Mouse (Mus musculus) left cerebral cortex, adult 9 months (tissue): ENCODE measurements around the gene Chd5.

Experiments used
- DNase-seq, 2 experiments: peaks; one replicate each; pipeline ENCODE4 v3.0.0; 2022; ENCODE audit warnings: low spot score in 2 of 2

Chd5 gene

DNA sequence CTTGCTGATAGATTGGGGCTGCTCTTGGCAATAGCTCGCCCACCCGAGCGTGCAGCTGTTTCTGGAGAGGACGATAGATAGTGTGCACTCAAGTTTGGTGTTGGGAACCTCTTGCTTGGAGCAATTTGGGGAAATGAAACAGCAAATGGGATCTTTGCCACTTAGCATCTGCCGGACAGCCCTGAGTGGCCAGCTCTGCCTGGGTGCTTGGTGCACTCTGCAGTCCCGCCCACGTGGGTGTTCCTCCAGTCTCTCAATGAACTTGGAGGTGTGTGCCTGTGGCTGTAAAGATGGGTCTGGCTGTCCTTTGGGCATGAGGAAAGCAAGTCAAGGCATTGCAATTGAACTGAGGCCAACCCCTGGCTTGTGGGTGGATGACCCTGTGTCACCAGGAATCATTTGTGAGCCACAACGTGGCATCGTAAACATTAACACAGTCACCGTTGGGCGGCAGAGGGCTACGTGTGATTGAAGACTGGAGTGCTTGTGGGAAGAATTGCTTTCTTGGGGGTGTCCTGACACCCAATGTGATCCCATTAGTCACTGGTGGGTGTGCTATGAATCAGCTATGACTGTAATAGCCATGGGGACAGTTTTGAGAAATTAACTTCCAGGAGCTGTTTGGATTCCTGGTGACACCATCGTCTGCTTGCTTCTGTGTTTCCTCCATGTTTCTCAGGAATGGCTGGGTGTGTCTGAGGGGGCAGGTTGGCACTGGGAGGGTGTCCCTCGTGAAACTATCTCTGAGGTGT, 15.6 kb downstream of the Chd5 start:
- DNase-seq, result no peak

- DNase-seq, result no peak
Observed at GRCm38 (mm10) chr4:152355672-152356071, 17.2 kb downstream of the Chd5 start.

GRCm38 (mm10) chr4:152359700-152360099, 21.2 kb downstream of the Chd5 start:
- DNase-seq, result no peak

DNA sequence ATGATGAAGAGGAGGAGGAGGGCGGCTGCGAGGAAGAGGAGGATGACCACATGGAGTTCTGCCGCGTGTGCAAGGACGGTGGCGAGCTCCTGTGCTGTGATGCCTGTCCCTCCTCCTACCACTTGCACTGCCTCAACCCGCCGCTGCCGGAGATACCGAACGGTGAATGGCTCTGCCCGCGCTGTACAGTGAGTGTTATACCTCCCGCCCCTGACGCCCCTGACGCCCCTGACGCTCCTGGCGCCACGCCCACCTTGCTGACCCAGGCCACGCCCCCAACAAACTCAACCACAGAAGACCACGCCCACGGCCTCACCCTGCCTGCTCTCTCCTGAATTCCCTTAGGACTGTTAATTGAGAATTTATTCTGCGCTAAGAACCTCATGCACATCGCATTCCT, 22.4 kb downstream of the Chd5 start:
- no peak for DNase-seq

- no peak for DNase-seq
Observed at GRCm38 (mm10) chr4:152362180-152362579, 23.7 kb downstream of the Chd5 start.

DNA sequence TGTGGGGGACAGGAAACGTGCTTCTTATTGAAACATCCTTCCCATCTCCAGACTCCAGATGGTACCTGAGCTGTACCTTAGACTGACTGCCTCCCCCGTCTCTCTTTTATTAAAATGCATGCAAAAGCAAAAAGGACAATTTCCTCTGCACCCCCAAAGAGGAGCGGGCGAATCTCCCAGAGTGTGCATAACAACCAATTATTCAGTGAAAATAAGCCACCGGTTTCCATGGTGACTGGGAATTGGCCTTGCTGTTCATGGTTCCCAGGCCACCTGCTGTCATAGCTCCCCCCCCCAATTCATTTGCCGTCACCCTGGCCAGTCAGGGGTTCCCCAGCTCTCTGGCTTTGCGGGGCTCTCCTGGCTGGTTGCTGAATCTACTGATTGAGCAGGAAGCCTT, 26.8 kb downstream of the Chd5 start:
- no peak for DNase-seq

GRCm38 (mm10) chr4:152382528-152383252, 44.2 kb downstream of the Chd5 start:
- DNase-seq, result no peak

DNA sequence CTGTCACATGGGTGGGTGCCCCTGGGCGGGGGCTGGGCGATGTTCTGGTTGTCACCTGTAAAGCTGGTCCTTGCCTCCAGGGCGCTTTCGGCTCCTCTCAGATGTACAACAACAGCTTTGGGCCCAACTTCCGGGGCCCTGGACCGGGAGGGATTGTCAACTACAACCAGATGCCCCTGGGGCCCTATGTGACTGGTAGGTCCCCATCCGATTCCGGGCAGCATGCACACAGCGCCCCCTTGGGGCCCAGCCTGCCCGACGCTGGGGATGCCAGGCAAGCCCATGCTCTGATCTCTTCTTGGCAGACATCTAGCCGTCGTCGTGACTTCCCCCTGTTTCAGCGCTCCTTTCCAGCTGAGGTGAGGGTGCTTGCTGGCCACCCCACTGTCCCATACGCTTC, 47.2 kb downstream of the Chd5 start:
- DNase-seq, result no peak

- peak in 1 of 2 experiments; percentile 63 for DNase-seq
Observed at GRCm38 (mm10) chr4:152392192-152392591, 53.7 kb downstream of the Chd5 start.

- DNase-seq, result no peak
Observed at GRCm38 (mm10) chr4:152392627-152393026, 54.2 kb downstream of the Chd5 start.

DNA sequence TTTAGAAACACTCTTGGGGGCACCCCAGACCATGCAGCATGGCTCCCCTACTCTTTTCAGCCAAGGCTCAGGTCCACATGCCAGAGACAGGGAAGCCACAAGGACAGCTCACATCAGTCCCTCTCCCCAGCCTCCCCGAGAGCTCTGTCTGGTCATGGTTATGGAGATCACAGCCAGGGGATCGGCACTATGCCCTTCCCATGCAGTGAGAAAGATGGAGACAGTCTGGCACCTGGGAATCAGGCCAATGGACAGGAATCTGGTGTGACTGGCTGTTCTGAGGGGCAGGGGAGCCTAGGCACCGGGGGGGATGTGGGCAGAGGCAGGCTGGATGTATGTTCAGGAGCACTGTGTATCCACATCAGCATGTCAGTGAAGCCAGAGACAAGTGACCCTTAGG, 60.5 kb downstream of the Chd5 start:
- DNase-seq, result no peak

DNA sequence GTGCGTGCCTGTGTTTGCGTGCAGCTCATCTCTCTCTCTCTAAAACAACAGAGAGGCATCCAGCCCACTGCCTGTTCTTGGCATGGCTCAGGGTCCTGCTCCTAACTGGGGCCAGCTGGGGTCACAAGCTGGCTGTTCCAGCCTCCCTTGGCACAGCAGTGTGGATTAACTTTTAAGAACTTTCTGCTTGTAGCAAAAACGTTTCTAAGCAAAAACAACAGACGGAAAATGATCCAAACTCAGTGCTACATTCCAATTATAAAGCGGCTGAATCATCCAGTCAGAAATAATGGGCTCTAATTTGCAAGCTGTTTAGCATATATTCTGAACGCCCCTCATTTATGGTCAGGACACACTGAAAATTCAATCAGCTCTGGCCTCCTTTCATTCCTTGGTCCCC, 66.7 kb downstream of the Chd5 start:
- peak in 1 of 2 experiments; percentile 47 for DNase-seq

GRCm38 (mm10) chr4:152405671-152406201, 67.3 kb downstream of the Chd5 start:
- peak in 1 of 2 experiments; percentile 37 for DNase-seq

GRCm38 (mm10) chr4:152406531-152406930, 68.1 kb downstream of the Chd5 start:
- DNase-seq, result no peak

- no peak for DNase-seq
Observed at GRCm38 (mm10) chr4:152410961-152411360, 72.5 kb downstream of the Chd5 start.

- DNase-seq, result no peak
Observed at GRCm38 (mm10) chr4:152412524-152413080, 74.2 kb downstream of the Chd5 start.

DNA sequence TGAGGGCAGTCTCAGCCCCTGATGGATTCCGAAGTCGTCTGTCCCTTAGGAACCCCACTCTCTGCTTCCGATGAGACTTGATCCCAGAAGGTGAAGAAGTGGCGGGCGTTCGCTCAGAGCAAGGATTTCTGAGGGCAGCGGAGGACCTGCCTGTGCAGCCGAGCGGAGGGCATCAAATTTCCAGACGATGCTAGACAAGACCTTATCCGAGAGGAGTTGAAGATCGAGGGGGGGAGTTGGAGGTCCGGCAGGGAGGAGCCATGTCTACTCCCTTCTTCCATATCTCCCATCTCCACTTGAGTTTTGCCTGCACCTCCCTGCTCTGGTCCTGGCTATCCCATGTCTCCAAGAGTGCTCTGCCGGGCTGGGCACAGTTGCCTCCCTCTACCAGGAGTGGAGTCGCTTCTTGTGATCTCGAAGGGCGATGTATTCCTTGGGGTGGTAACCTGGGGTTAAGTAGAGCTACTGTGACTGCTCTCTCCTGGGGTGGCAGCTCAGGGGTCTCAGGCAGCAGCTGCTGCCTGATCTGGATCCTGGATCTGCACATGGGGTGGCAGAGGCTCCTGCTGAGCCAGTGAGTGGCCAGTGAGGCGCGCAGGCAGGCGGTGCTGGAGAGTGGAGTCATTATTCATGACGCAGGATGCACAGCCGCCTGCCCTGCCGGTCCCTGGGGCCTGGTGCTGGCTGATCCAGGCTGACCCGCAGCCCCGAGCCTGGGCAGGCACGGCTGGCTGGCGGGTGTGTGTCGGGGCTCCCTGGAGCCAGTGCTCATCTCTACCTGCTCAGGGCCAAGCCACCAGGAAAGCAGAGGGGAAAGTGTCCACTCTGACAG, 80.0 kb downstream of the Chd5 start:
- no peak for DNase-seq

DNA sequence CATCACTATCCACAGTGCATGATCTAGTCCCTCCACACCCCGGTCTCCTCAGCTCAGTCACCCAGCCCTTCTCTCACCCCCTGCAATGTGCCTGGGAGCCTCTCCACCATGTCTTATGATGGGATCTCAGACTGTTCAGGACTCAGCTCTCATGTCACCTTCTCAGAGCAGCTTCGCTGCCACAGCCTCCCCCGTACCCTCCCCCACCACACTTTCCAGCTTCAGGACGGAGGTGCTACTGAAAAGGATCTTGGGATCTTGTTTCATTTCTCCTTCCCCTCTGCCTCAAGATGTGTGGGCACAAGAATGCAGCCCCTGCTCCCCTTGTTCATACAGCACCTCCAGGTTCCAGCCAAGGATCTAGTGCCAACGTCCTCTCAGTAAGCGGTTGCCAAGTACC, 85.1 kb downstream of the Chd5 start:
- no peak for DNase-seq

GRCm38 (mm10) chr4:152424341-152424740, 85.9 kb downstream of the Chd5 start:
- DNase-seq, result no peak

DNA sequence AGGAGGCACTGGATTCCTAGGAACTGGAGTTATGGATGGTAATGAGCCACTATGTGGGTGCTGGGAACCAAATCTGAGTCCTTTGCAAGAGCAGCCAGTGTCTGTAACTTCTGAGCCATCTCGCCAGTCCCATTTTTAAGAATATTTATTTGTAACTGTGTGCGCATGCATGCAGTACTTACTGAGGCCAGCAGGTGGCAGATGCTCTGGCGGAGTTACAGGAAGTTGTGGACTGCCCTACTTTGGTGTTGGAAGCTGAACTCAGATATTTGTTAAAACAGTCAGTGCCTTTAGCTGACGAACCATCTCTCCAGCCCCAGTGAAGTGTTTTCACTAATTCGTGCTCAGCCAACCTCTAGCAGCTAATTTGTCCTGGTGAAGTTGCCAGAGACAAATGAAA, 86.5 kb downstream of the Chd5 start:
- DNase-seq, result no peak

DNA sequence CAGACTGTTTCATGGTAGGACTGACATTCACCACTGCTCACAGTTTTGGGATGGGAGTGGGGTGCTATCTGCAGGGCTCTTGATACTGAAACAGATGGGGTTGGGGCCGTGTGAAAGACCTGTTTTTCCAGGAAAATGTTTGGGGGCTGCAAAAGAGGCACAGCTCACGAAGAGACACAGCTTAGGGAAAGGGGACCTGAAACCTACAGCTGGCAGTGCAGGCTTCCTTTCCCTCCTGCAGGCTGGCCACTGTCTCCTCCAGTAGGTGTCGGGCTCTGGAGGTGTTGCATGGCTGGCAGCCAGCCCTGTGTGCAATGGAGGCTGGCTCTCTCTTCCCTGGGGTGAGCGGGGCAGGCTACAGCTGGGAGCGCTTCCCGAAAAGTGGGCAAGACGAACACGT, 89.8 kb downstream of the Chd5 start:
- DNase-seq, result peak in 1 of 2 experiments; percentile 49

DNA sequence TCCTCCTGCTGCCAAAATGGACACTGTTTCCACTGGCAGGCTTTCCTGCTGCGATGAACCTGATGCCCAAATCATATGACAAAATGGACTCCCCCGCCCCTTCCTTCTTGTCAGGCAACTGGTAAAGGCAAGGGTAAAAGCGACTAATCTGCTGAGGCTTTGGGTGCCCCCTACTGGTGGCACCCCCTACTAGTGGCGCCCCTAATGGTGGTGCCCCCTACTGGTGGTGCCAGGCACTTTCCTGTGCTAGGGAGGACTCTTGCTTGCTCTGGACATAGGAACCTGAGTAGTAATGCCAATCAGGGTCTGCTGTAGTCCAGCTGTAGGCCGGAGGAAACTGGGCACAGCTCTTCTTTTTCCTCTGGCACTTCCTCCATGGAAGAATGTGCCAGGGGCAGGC, 93.9 kb downstream of the Chd5 start:
- peak in 1 of 2 experiments; percentile 71 for DNase-seq
